Mouse (Mus musculus) liver, adult 2 months (tissue): ENCODE results near the gene Gm9044.
"Not testable (repeated sequence)": the region's sequence is repeated elsewhere in the genome, so short reads cannot be mapped to it uniquely, and the experiment has no call there.

Source experiments
- CTCF ChIP-seq: fragments of 200-500 bp; IDR thresholded peaks from 2 replicates; pipeline ENCODE4 v1.5.1; 2011; ENCODE audit warnings: low read depth, low read length, control low read depth
- POLR2A ChIP-seq: fragments of 200-500 bp; IDR thresholded peaks from 2 replicates; pipeline ENCODE4 v1.6.1; 2011; ENCODE audit warnings: low read length, control low read depth; ENCODE audit not compliant: insufficient read depth; ENCODE audit errors: extremely low read depth

- TF ChIP-seq CTCF, POLR2A: not testable (repeated sequence)
Measured at GRCm38 (mm10) chr10:118343155-118343554, 10.9 kb upstream of the Gm9044 start, which contains the start of gene Gm9046.
